Mouse (Mus musculus): ENCODE measurements at regions not wholly inside any gene's neighbourhood (a gene's known extent, or its start where the extent isn't known, plus 50 kb on each side); places are given as distances from the start of the nearest gene placed in this dataset.

DNA sequence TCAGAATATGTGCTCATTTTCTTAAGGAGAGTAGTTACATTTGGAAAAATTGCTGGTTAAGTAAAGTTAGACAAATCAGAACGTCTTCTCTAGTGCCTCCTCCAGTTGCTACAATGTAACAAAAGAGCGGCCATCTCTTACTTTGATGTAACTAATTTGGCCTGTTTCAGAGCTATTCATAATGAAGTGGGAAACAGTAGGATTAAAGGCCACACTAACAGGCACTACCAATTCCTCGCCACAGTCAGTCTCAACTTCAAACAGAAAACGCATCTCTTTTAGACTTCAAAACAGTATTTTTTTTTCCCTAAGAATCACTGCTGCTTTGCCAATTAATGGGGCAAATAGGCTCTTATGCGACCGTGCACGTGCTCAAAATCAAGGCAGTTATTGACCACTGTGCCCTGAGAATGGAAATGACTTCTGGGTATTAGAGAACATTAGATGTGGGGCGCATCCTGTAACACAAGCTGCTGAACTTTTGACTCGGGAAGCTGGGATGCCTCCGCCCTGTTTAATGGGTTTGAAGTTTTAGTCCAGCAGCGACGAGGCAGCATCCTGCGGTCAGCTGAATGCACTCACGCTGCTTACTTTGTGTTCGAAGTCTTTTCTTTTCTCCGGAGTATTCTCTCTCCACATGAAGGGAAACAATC, 131.9 kb upstream of the Tpm3-rs7 start:
- H3K9ac ChIP-seq (ENCODE audit: insufficient read depth, low read depth), result no peak overlapping the region
- no peaks in the 10 kb centered on the region for H3K36me3 ChIP-seq (replicated peaks in 1 of 2; ENCODE audit: control insufficient read depth in 1 of 2, insufficient read depth in 1 of 2, low read length in 1 of 2)
- peaks cover 15% of the 10 kb centered on the region for H3K9me3 ChIP-seq (replicated peaks; ENCODE audit: low read length)
- H3K4me1 ChIP-seq (ENCODE audit: control insufficient read depth in 1 of 2, insufficient read depth in 2 of 2), result no peaks in the 10 kb centered on the region
- TF ChIP-seq UBTF (IDR thresholded peaks at IDR 0.05; ENCODE audit: low read depth, low read length) (no peak), JUN (IDR thresholded peaks at IDR 0.05; ENCODE audit: insufficient read depth, low read depth, low read length) (no peak)
- in situ Hi-C loops (cut with MboI; ENCODE audit: low pct_ligation_motif_present, low pct_unique_long_range_greater_than_20kb, low sequenced_read_pairs) (no loop called here), dilution Hi-C loops (cut with MboI; ENCODE audit: extremely low pct_ligation_motif_present, extremely low pct_unique_long_range_greater_than_20kb, low sequenced_read_pairs) (no loop called here)
- H3K4me2 ChIP-seq (ENCODE audit: insufficient read depth, low read depth, poor library complexity, severe bottlenecking), result no peak overlapping the region
- no peak for DNase-seq (ENCODE audit: extremely low read depth)
- no peaks in the 10 kb centered on the region for H3K27me3 ChIP-seq (replicated peaks)
- H3K27ac ChIP-seq (ENCODE audit: insufficient read depth, low read depth), result no peak overlapping the region
- H3K4me3 ChIP-seq (replicated peaks in 1 of 3; ENCODE audit: low read depth in 2 of 3, low read length in 2 of 3, poor library complexity in 1 of 3), result no peak overlapping the region
- no peaks in the 10 kb centered on the region for H3K79me2 ChIP-seq (replicated peaks; ENCODE audit: control insufficient read depth, extremely low read depth, insufficient read depth, poor library complexity, severe bottlenecking)

GRCm38 (mm10) chr14:113211968-113212367, 102.4 kb upstream of the Tpm3-rs7 start:
- no peak overlapping the region for H3K4me2 ChIP-seq (ENCODE audit: insufficient read depth, low read depth, poor library complexity, severe bottlenecking)
- H3K27me3 ChIP-seq (replicated peaks), result no peaks in the 10 kb centered on the region
- no peak overlapping the region for H3K9ac ChIP-seq (ENCODE audit: insufficient read depth, low read depth)
- in situ Hi-C loops (cut with MboI; ENCODE audit: low pct_ligation_motif_present, low pct_unique_long_range_greater_than_20kb, low sequenced_read_pairs) (no loop called here), dilution Hi-C loops (cut with MboI; ENCODE audit: extremely low pct_ligation_motif_present, extremely low pct_unique_long_range_greater_than_20kb, low sequenced_read_pairs) (no loop called here)
- no peak overlapping the region for H3K27ac ChIP-seq (ENCODE audit: insufficient read depth, low read depth)
- H3K4me3 ChIP-seq (replicated peaks in 1 of 3; ENCODE audit: low read depth in 2 of 3, low read length in 2 of 3, poor library complexity in 1 of 3), result no peak overlapping the region
- H3K36me3 ChIP-seq (replicated peaks in 1 of 2; ENCODE audit: control insufficient read depth in 1 of 2, insufficient read depth in 1 of 2, low read length in 1 of 2), result no peaks in the 10 kb centered on the region
- DNase-seq (ENCODE audit: extremely low read depth), result no peak
- peak; percentile 55; the same call in 1 of the 2 replicates for TF ChIP-seq MAFK (IDR thresholded peaks at IDR 0.05; ENCODE audit: insufficient replicate concordance, low read length)
- no peak for TF ChIP-seq UBTF (IDR thresholded peaks at IDR 0.05; ENCODE audit: low read depth, low read length)
- peaks cover 17% of the 10 kb centered on the region for H3K9me3 ChIP-seq (replicated peaks; ENCODE audit: low read length)
- no peaks in the 10 kb centered on the region for H3K4me1 ChIP-seq (ENCODE audit: control insufficient read depth in 1 of 2, insufficient read depth in 2 of 2)
- no peaks in the 10 kb centered on the region for H3K79me2 ChIP-seq (replicated peaks; ENCODE audit: control insufficient read depth, extremely low read depth, insufficient read depth, poor library complexity, severe bottlenecking)
